ENCODE assay signal across 10 mouse cellular contexts in genomic region chr10:57847916-57848682, GRCm38 (mm10). TPM values are rescaled to one million over a fixed set of nuclear protein-coding genes. Genes with fewer than 3 reads are reported as not detected.
DNase-seq lines count a peak whose midpoint lies in the region; ATAC-seq and TF ChIP-seq lines count a peak whose summit lies in the region.
"Had no signal": no experiment of that assay in that cellular context is flagged by ENCODE, and none has a peak within 500 bp of the region (broad histone marks: within the 10 kb centered on the region; RNA-seq: fewer than 3 reads in every experiment).

No protein-coding gene starts in this region.

- 49% methylated on average over 5 of the region's 6 CpGs for WGBS in hindbrain, embryonic 14.5 days

- no peak overlapping the region for H3K9ac ChIP-seq in hindbrain, embryonic 14.5 days
- H3K9ac ChIP-seq: embryonic facial prominence, embryonic 13.5 days; liver, embryonic 15.5 days had no signal

- DNase-seq in kidney, adult 9 months = peak; percentile 50
- DNase-seq in kidney, adult 18-20 months = no peak
- no peak for DNase-seq in G1E (ENCODE audit: low spot score)
- DNase-seq in cerebellum, postnatal 14 days = peak; percentile 57 to 60
- peak; percentile 88 for DNase-seq in hindbrain, embryonic 14.5 days (ENCODE audit: low spot score)
- peak; percentile 8 for DNase-seq in lung, postnatal 25 days (ENCODE audit: low spot score)
- peak; percentile 1 for DNase-seq in skeletal muscle tissue, adult 2 months (ENCODE audit: low read depth, low spot score)
- no peak for DNase-seq in gastrocnemius, adult 18-20 months (ENCODE audit: low spot score)

- TF ChIP-seq CTCF in G1E (IDR thresholded peaks at IDR 0.05; ENCODE audit: low read depth, low read length) = peak; percentile 15; the same call in 1 of the 2 replicates

- no peak for ATAC-seq in G1E (ENCODE audit: extremely low read depth, insufficient number of reproducible peaks, low FRiP score, poor library complexity, severe bottlenecking)
- ATAC-seq in hindbrain, embryonic 14.5 days (ENCODE audit: low FRiP score) = peak; percentile 86

- H3K27ac ChIP-seq in hindbrain, embryonic 14.5 days = no peak overlapping the region
- H3K27ac ChIP-seq: embryonic facial prominence, embryonic 13.5 days; liver, embryonic 15.5 days had no signal

- no peaks in the 10 kb centered on the region for H3K27me3 ChIP-seq in G1E (ENCODE audit: insufficient read depth, low read length)
- H3K27me3 ChIP-seq in hindbrain, embryonic 14.5 days (ENCODE audit: control insufficient read depth, insufficient read depth, low read length) = no peaks in the 10 kb centered on the region
- H3K27me3 ChIP-seq: embryonic facial prominence, embryonic 13.5 days; liver, embryonic 15.5 days had no signal

- no peak overlapping the region for H3K4me3 ChIP-seq in G1E (ENCODE audit: low read depth, low read length)
- H3K4me3 ChIP-seq in hindbrain, embryonic 14.5 days (replicated peaks; ENCODE audit: low read length) = no peak overlapping the region
- H3K4me3 ChIP-seq: embryonic facial prominence, embryonic 13.5 days; liver, embryonic 15.5 days had no signal

- no peaks in the 10 kb centered on the region for H3K36me3 ChIP-seq in G1E (replicated peaks)
- no peaks in the 10 kb centered on the region for H3K36me3 ChIP-seq in hindbrain, embryonic 14.5 days (replicated peaks; ENCODE audit: control insufficient read depth, insufficient read depth)
- H3K36me3 ChIP-seq: embryonic facial prominence, embryonic 13.5 days; liver, embryonic 15.5 days had no signal

- no peaks in the 10 kb centered on the region for H3K9me3 ChIP-seq in G1E (replicated peaks)
- H3K9me3 ChIP-seq in hindbrain, embryonic 14.5 days (ENCODE audit: control insufficient read depth, low read length) = no peaks in the 10 kb centered on the region
- H3K9me3 ChIP-seq: embryonic facial prominence, embryonic 13.5 days; liver, embryonic 15.5 days had no signal

- no peaks in the 10 kb centered on the region for H3K4me1 ChIP-seq in G1E (ENCODE audit: insufficient read depth, low read depth, low read length)
- no peaks in the 10 kb centered on the region for H3K4me1 ChIP-seq in hindbrain, embryonic 14.5 days (replicated peaks; ENCODE audit: control insufficient read depth, insufficient read depth, low read length)
- H3K4me1 ChIP-seq: embryonic facial prominence, embryonic 13.5 days; liver, embryonic 15.5 days had no signal

- H3K4me2 ChIP-seq in hindbrain, embryonic 14.5 days (replicated peaks) = no peak overlapping the region
- H3K4me2 ChIP-seq: embryonic facial prominence, embryonic 13.5 days; liver, embryonic 15.5 days had no signal

RNA-seq across cellular contexts. Expression of gene Smpdl3a, which starts 54.0 kb away (rescaled TPM):
- not detected in 2 replicates for total RNA-seq in G1E (2014; fragmentation: Nextera tagmentation)
- total RNA-seq in G1E (2017) = 0.12 TPM in 1 of 2 replicates, not detected in the other
- polyA plus RNA-seq in G1E (2012) = not detected in 2 replicates
- polyA plus RNA-seq in hindbrain, embryonic 14.5 days (2014; fragmentation: Nextera tagmentation; extraction: Ambion mirVana) = 35.3 and 35.9 TPM in 2 replicates
- total RNA-seq in gastrocnemius, adult 18-20 months (2021) = 10 to 100 TPM; 79.2 to 79.3 TPM

Comparison
In these comparisons a context has a peak if more than half of its experiments do, and no peak if none do; other contexts are left out.
1. DNase-seq: peak in kidney, adult 9 months (single experiment), cerebellum, postnatal 14 days (2 of 2), hindbrain, embryonic 14.5 days (single experiment), lung, postnatal 25 days (single experiment) and skeletal muscle tissue, adult 2 months (single experiment); none in kidney, adult 18-20 months (single experiment), G1E (single experiment) and gastrocnemius, adult 18-20 months (single experiment).
2. RNA of gene Smpdl3a, which starts 54.0 kb away (total RNA-seq): 79.2 to 79.3 TPM in gastrocnemius, adult 18-20 months; 0.12 TPM in G1E; every median in the first group is over 10 times any median in the second.